Mouse (Mus musculus): Measurements from ENCODE around the gene Pcnx.

GRCm38 (mm10) chr12:81927643-81928381 lies 68.0 kb downstream of the Pcnx start:
- TF ChIP-seq EP300 (IDR thresholded peaks at IDR 0.05; ENCODE audit: low read depth) = no peak
- TF ChIP-seq CTCF (IDR thresholded peaks at IDR 0.05; ENCODE audit: low read depth) = no peak
